Mouse (Mus musculus) right cerebral cortex, adult 18-20 months (tissue): Measurements from ENCODE around the gene Foxo1.

Experiments used
- DNase-seq: peaks from one replicate; pipeline ENCODE4 v3.0.0; 2022; ENCODE audit warnings: mixed read lengths

The Foxo1 gene

DNA sequence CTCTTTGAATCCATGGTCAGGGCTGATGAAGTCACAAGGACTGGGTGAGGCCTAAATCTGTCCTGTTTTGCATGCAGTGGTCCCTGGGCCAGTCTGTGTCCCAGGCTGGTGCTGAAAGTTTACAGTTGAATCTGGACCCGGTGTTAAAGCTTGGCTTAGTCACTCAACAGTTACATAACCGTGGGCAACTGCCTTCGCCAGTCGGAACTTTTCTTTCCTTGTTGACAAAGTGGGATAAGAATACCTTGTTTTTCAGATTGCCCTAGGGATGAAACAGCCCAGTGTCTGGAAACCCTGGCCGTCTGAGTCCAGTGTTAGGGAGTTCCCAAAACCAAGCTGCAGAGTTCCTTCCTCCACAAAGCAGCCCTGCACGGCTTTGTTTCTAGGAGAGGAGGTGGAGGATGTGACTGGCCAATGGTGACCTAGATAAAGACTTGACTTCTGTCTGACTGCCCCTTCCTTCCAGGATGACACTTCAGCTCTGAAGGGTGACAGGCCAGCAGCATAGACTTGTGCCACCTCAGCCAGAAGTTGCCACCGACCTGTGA, 101.8 kb downstream of the Foxo1 start:
- no peak for DNase-seq

GRCm38 (mm10) chr3:52376974-52377373, 108.8 kb downstream of the Foxo1 start:
- DNase-seq = no peak

DNA sequence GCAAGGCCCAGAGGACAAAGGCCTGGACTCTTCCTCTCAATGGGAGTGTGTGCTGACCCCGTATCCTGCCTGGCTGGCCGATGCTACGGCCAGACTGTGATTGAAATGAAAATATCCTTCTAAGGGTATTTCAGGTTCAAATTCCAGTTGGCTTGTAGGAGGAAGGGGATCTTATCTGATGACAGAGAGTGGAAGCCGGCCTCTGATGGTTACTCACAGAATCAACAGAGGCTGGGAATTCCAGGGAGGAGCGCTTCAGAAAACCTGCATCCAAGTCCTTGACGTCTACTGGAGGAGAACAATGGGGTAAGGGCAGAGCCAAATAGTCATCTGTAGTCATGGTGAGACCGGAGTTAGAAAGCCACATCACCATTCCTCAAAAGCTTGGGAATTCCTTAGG, 115.2 kb downstream of the Foxo1 start:
- DNase-seq = no peak

DNA sequence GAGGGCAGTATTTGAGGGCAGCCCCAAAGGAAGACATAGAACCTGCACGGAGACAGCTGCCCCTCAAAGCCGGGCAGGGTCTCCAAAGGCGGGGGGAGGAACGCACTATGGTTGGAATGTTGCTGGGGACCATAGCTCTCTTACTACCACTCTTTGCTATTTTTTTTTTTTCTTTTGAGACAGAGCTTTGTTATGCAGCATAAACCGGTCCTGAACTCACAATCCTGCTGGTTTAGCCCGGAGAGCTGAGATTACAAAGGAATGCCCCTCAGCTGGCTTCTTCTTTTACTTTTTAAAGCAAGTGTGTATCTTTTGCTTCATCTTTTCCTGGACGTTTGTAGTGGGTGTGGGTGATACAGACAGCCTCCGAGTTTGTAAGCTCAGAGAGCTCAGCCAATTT, 118.2 kb downstream of the Foxo1 start:
- no peak for DNase-seq

GRCm38 (mm10) chr3:52390321-52390720, 122.2 kb downstream of the Foxo1 start:
- no peak for DNase-seq

GRCm38 (mm10) chr3:52390766-52391665, 122.9 kb downstream of the Foxo1 start:
- no peak for DNase-seq

GRCm38 (mm10) chr3:52391897-52392296, 123.8 kb downstream of the Foxo1 start:
- no peak for DNase-seq

DNA sequence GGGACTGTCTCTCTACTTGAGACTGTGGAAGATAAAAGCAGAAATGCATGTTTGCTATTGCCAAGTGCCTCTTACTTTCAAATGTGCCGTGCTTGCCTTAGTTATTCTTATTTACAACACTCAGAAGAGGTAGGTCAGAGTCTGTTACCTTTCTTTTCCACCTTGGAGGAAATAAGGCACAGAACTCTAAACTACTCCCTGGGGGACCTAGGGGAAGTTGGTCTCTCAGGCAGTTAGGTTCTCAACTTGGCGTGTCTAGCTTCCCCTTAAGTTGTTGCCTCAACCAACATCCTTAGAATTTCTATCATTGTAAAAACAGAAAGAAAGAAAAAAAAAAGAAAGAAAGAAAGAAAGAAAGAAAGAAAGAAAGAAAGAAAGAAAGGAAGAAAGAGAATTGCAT, 124.4 kb downstream of the Foxo1 start:
- DNase-seq = no peak

DNA sequence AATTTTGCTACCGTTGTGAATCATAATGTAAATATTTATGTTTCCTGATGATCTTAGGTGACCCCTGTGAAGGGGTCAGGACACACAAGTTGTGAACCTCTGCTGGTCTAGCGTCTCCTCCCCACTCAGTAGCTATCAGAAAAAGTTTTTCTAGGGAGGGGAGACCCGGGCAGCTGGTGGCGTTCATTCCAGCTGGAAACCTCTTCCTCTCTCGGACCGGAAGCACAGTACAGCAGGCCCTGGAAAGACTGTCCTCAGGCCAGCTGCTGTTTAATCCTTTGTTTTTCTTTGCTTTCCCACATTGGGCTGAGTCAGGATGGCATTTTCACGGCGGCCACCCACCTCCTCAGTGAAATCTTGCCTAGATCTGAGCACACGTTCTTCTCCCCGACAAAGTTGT, 125.0 kb downstream of the Foxo1 start:
- no peak for DNase-seq

- no peak for DNase-seq
These were observed 128.1 kb downstream of the Foxo1 start for GRCm38 (mm10) chr3:52396121-52396731.

GRCm38 (mm10) chr3:52396951-52397615, 128.9 kb downstream of the Foxo1 start:
- no peak for DNase-seq

GRCm38 (mm10) chr3:52397961-52398360, 129.8 kb downstream of the Foxo1 start:
- DNase-seq = no peak

- DNase-seq = no peak
These were observed 132.4 kb downstream of the Foxo1 start for GRCm38 (mm10) chr3:52400284-52401161.

- DNase-seq = peak; percentile 43
These were observed 133.2 kb downstream of the Foxo1 start for GRCm38 (mm10) chr3:52401162-52401928.
